In genomic region chr1:93802771-93803170, GRCm38 (mm10) we compare ENCODE assay signal across 8 mouse cellular contexts. TPM values are rescaled to one million over a fixed set of nuclear protein-coding genes. Genes with fewer than 3 reads are reported as not detected.
A peak's percentile ranks its signal among the peaks of the same experiment; 100 is the strongest.
DNase-seq lines count a peak whose midpoint lies in the region; ATAC-seq and TF ChIP-seq lines count a peak whose summit lies in the region.

No protein-coding gene starts in this region.

- intact Hi-C loops in heart, postnatal 36 days (cut with DNase I) = loop anchor here (2.0 to 10.0 kb wide), 3 partner anchors 134 to 288 kb away; partner anchors contain the start of gene Farp2
- intact Hi-C loops in left cerebral cortex, postnatal 10 days (cut with DNase I) = loop anchor here (10.0 kb wide), 1 partner anchor 168 kb away; no protein-coding TSS in a partner anchor

- TF ChIP-seq CTCF in bone marrow macrophage, adult 2 months (IDR thresholded peaks at IDR 0.05; ENCODE audit: low read depth, low read length) = no peak

- H3K4me3 ChIP-seq in heart, embryonic 15.5 days = peak overlapping the region; percentile 85; the same call in 1 of the 2 replicates
- H3K4me3 ChIP-seq in bone marrow macrophage, adult 2 months (ENCODE audit: insufficient read depth, low read length) = peak overlapping the region; percentile 29
- peak overlapping the region; percentile 84 for H3K4me3 ChIP-seq in hindbrain, embryonic 16.5 days (ENCODE audit: low read length)
- peak overlapping the region; percentile 72 for H3K4me3 ChIP-seq in midbrain, embryonic 13.5 days (replicated peaks)

- DNase-seq in heart, postnatal 36 days = no peak
- DNase-seq in thymus, postnatal 0 days (ENCODE audit: low spot score) = no peak
- no peak for DNase-seq in right cerebral cortex, adult 2 months (ENCODE audit: low spot score in 2 of 2)
- DNase-seq in left cerebral cortex, postnatal 10 days (ENCODE audit: extremely low spot score in 1 of 2, low spot score in 2 of 2) = no peak

- H3K4me1 ChIP-seq in heart, embryonic 15.5 days (replicated peaks) = peaks cover 34% of the 10 kb centered on the region
- H3K4me1 ChIP-seq in bone marrow macrophage, adult 2 months (ENCODE audit: control insufficient read depth, insufficient read depth, low read length) = peaks cover 16% of the 10 kb centered on the region
- peaks cover 22% of the 10 kb centered on the region for H3K4me1 ChIP-seq in hindbrain, embryonic 16.5 days (ENCODE audit: control insufficient read depth, insufficient read depth, low read depth, low read length)
- peaks cover 42% of the 10 kb centered on the region for H3K4me1 ChIP-seq in midbrain, embryonic 13.5 days (replicated peaks)

- peaks cover 24% of the 10 kb centered on the region; the same call in 1 of the 2 replicates for H3K36me3 ChIP-seq in heart, embryonic 15.5 days
- peaks cover 8% of the 10 kb centered on the region; the same call in 1 of the 2 replicates for H3K36me3 ChIP-seq in hindbrain, embryonic 16.5 days (ENCODE audit: control insufficient read depth, insufficient read depth, low read length)
- H3K36me3 ChIP-seq in midbrain, embryonic 13.5 days = peaks cover 34% of the 10 kb centered on the region

- peak overlapping the region; percentile 98 for H3K4me2 ChIP-seq in heart, embryonic 15.5 days
- peak overlapping the region; percentile 91 for H3K4me2 ChIP-seq in hindbrain, embryonic 16.5 days (ENCODE audit: low read length)
- peak overlapping the region; percentile 89 for H3K4me2 ChIP-seq in midbrain, embryonic 13.5 days (replicated peaks)

- TF ChIP-seq POLR2A in bone marrow macrophage, adult 2 months (IDR thresholded peaks at IDR 0.05; ENCODE audit: borderline replicate concordance, low read depth, low read length) = no peak

- no peaks in the 10 kb centered on the region for H3K27me3 ChIP-seq in heart, embryonic 15.5 days
- H3K27me3 ChIP-seq in hindbrain, embryonic 16.5 days (replicated peaks; ENCODE audit: control insufficient read depth, insufficient read depth, low read length) = no peaks in the 10 kb centered on the region
- no peaks in the 10 kb centered on the region for H3K27me3 ChIP-seq in midbrain, embryonic 13.5 days

- ATAC-seq in heart, embryonic 15.5 days (replicated peaks; ENCODE audit: insufficient number of reproducible peaks, insufficient read depth, low FRiP score, low read depth) = no peak
- no peak for ATAC-seq in hindbrain, embryonic 16.5 days
- ATAC-seq in midbrain, embryonic 13.5 days = no peak

- H3K9ac ChIP-seq in heart, embryonic 15.5 days = no peak overlapping the region; the same call in 1 of the 2 replicates
- no peak overlapping the region for H3K9ac ChIP-seq in hindbrain, embryonic 16.5 days (ENCODE audit: low read depth, low read length)
- no peak overlapping the region for H3K9ac ChIP-seq in midbrain, embryonic 13.5 days (replicated peaks)

- H3K9me3 ChIP-seq in heart, embryonic 15.5 days (replicated peaks) = no peaks in the 10 kb centered on the region
- no peaks in the 10 kb centered on the region for H3K9me3 ChIP-seq in hindbrain, embryonic 16.5 days (ENCODE audit: control insufficient read depth, low read length)
- no peaks in the 10 kb centered on the region for H3K9me3 ChIP-seq in midbrain, embryonic 13.5 days

- 81% methylated on average over 5 of the region's 5 CpGs for WGBS in heart, embryonic 15.5 days
- 90% methylated on average over 5 of the region's 5 CpGs for WGBS in hindbrain, embryonic 16.5 days
- WGBS in midbrain, embryonic 13.5 days = 84% methylated on average over 5 of the region's 5 CpGs

- peak overlapping the region; percentile 98 for H3K27ac ChIP-seq in heart, embryonic 15.5 days
- H3K27ac ChIP-seq in bone marrow macrophage, adult 2 months (ENCODE audit: insufficient read depth, low read depth, low read length) = peak overlapping the region; percentile 91
- H3K27ac ChIP-seq in hindbrain, embryonic 16.5 days (ENCODE audit: low read depth, low read length) = no peak overlapping the region
- H3K27ac ChIP-seq in midbrain, embryonic 13.5 days = no peak overlapping the region

RNA-seq across cellular contexts. Expression of gene Ing5, which starts 1.0 kb away (rescaled TPM):
- polyA plus RNA-seq in heart, embryonic 15.5 days (2015; fragmentation: Nextera tagmentation; extraction: Ambion mirVana) = 10.3 and 11.9 TPM in 2 replicates
- 10 to 100 TPM; 10.3 to 15.8 TPM for total RNA-seq in heart, postnatal 36 days (2021)
- 10.7 and 12.4 TPM in 2 replicates for polyA plus RNA-seq in bone marrow macrophage, adult 2 months (2012; ENCODE audit: insufficient read depth, insufficient read length, missing spikeins)
- polyA plus RNA-seq in hindbrain, embryonic 16.5 days (2015; fragmentation: Nextera tagmentation; extraction: Ambion mirVana) = 9.1 and 9.4 TPM in 2 replicates
- 11.9 and 12.3 TPM in 2 replicates for polyA plus RNA-seq in midbrain, embryonic 13.5 days (2015; fragmentation: Nextera tagmentation; extraction: Ambion mirVana)
- 14.2 and 15.0 TPM in 2 replicates for polyA plus RNA-seq in thymus, postnatal 0 days (2015; fragmentation: Nextera tagmentation; extraction: Ambion mirVana)
- total RNA-seq in left cerebral cortex, postnatal 10 days (2021) = 1 to 10 TPM; 10.0 TPM

RNA-seq across cellular contexts. Expression of gene Dtymk, which starts 1.0 kb away (rescaled TPM):
- polyA plus RNA-seq in heart, embryonic 15.5 days (2015; fragmentation: Nextera tagmentation; extraction: Ambion mirVana) = 147 and 156 TPM in 2 replicates
- 10 to 100 TPM; 20.9 to 22.0 TPM for total RNA-seq in heart, postnatal 36 days (2021)
- 36.8 and 46.8 TPM in 2 replicates for polyA plus RNA-seq in bone marrow macrophage, adult 2 months (2012; ENCODE audit: insufficient read depth, insufficient read length, missing spikeins)
- polyA plus RNA-seq in hindbrain, embryonic 16.5 days (2015; fragmentation: Nextera tagmentation; extraction: Ambion mirVana) = 134 and 147 TPM in 2 replicates
- 172 and 175 TPM in 2 replicates for polyA plus RNA-seq in midbrain, embryonic 13.5 days (2015; fragmentation: Nextera tagmentation; extraction: Ambion mirVana)
- polyA plus RNA-seq in thymus, postnatal 0 days (2015; fragmentation: Nextera tagmentation; extraction: Ambion mirVana) = 313 and 314 TPM in 2 replicates
- total RNA-seq in left cerebral cortex, postnatal 10 days (2021) = 10 to 100 TPM; 72.0 to 73.1 TPM

RNA-seq across cellular contexts. Expression of gene D2hgdh, which starts 21.9 kb away (rescaled TPM):
- polyA plus RNA-seq in heart, embryonic 15.5 days (2015; fragmentation: Nextera tagmentation; extraction: Ambion mirVana) = 15.4 and 18.5 TPM in 2 replicates
- 10 to 100 TPM; 32.9 to 46.5 TPM for total RNA-seq in heart, postnatal 36 days (2021)
- 16.2 and 20.8 TPM in 2 replicates for polyA plus RNA-seq in bone marrow macrophage, adult 2 months (2012; ENCODE audit: insufficient read depth, insufficient read length, missing spikeins)
- 14.6 and 17.3 TPM in 2 replicates for polyA plus RNA-seq in hindbrain, embryonic 16.5 days (2015; fragmentation: Nextera tagmentation; extraction: Ambion mirVana)
- 16.2 and 18.5 TPM in 2 replicates for polyA plus RNA-seq in midbrain, embryonic 13.5 days (2015; fragmentation: Nextera tagmentation; extraction: Ambion mirVana)
- 7.6 and 8.4 TPM in 2 replicates for polyA plus RNA-seq in thymus, postnatal 0 days (2015; fragmentation: Nextera tagmentation; extraction: Ambion mirVana)
- total RNA-seq in left cerebral cortex, postnatal 10 days (2021) = 10 to 100 TPM; 11.0 to 14.1 TPM

RNA-seq across cellular contexts. Expression of gene Thap4, which starts 48.1 kb away (rescaled TPM):
- 51.0 and 51.4 TPM in 2 replicates for polyA plus RNA-seq in heart, embryonic 15.5 days (2015; fragmentation: Nextera tagmentation; extraction: Ambion mirVana)
- total RNA-seq in heart, postnatal 36 days (2021) = 10 to 100 TPM; 77.9 to 88.1 TPM
- polyA plus RNA-seq in bone marrow macrophage, adult 2 months (2012; ENCODE audit: insufficient read depth, insufficient read length, missing spikeins) = 22.1 and 22.2 TPM in 2 replicates
- 51.3 and 52.6 TPM in 2 replicates for polyA plus RNA-seq in hindbrain, embryonic 16.5 days (2015; fragmentation: Nextera tagmentation; extraction: Ambion mirVana)
- 41.7 and 49.2 TPM in 2 replicates for polyA plus RNA-seq in midbrain, embryonic 13.5 days (2015; fragmentation: Nextera tagmentation; extraction: Ambion mirVana)
- polyA plus RNA-seq in thymus, postnatal 0 days (2015; fragmentation: Nextera tagmentation; extraction: Ambion mirVana) = 30.6 and 31.6 TPM in 2 replicates
- 10 to 100 TPM; 31.2 to 32.7 TPM for total RNA-seq in left cerebral cortex, postnatal 10 days (2021)

RNA-seq across cellular contexts. Expression of gene Atg4b, which starts 51.5 kb away (rescaled TPM):
- 56.1 and 57.6 TPM in 2 replicates for polyA plus RNA-seq in heart, embryonic 15.5 days (2015; fragmentation: Nextera tagmentation; extraction: Ambion mirVana)
- 10 to 100 TPM; 38.4 to 39.6 TPM for total RNA-seq in heart, postnatal 36 days (2021)
- 43.8 and 51.6 TPM in 2 replicates for polyA plus RNA-seq in bone marrow macrophage, adult 2 months (2012; ENCODE audit: insufficient read depth, insufficient read length, missing spikeins)
- 85.6 and 92.1 TPM in 2 replicates for polyA plus RNA-seq in hindbrain, embryonic 16.5 days (2015; fragmentation: Nextera tagmentation; extraction: Ambion mirVana)
- 107 and 109 TPM in 2 replicates for polyA plus RNA-seq in midbrain, embryonic 13.5 days (2015; fragmentation: Nextera tagmentation; extraction: Ambion mirVana)
- 72.8 and 76.0 TPM in 2 replicates for polyA plus RNA-seq in thymus, postnatal 0 days (2015; fragmentation: Nextera tagmentation; extraction: Ambion mirVana)
- total RNA-seq in left cerebral cortex, postnatal 10 days (2021) = 10 to 100 TPM; 70.2 to 87.6 TPM

Comparison
In these comparisons a context has a peak if more than half of its experiments do, and no peak if none do; other contexts are left out.
1. H3K27ac ChIP-seq: peak in heart, embryonic 15.5 days (single experiment) and bone marrow macrophage, adult 2 months (single experiment); none in hindbrain, embryonic 16.5 days (single experiment) and midbrain, embryonic 13.5 days (single experiment).
2. H3K4me3 ChIP-seq: peak in every context shown above with its lines; median percentile 85 in heart, embryonic 15.5 days; 84 in hindbrain, embryonic 16.5 days; 72 in midbrain, embryonic 13.5 days; 29 in bone marrow macrophage, adult 2 months.
3. Peak in every context shown above with its lines, with median percentiles within 50 percentile points of each other: H3K4me2 ChIP-seq.